Mouse (Mus musculus): ENCODE results near the gene Tpst2. TPM values are rescaled to one million over a fixed set of nuclear protein-coding genes. Genes with fewer than 3 reads are reported as not detected.

The Tpst2 gene
- polyA plus RNA-seq, 1 experiment from 2014 or later = 52.0 TPM

DNA sequence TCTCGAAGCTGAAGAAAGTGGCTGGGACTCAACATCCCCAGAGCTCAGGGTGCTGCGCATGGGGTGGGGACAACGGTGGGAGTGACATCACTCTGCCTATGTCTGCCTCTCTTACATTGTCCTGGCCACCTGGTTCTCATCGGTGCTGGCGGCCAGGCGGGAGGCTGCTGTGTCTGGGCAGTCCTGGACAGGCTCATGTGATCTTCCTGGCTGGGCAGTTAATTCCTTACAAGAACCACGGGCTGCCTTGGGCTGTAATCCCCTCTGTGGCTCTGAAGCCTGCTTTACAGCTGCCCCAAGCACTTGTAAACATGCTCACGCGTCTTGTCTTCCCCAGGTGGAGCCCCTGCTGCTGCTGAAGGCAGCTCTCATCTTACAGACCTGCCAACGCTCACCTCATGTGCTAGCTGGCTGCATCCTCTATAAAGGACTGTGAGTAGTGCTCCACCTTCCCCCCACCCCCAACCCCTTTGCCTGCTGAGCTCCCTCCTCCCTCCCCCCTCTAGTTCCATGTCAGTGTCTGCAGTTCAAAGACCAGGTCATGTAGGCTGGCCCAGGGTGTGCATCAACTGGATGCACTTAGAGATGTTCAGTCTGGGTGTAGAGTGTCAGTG is 87.8 kb downstream of the Tpst2 start:
- Histone ChIP-seq H3K4me2 (replicated peaks) (no peak overlapping the region), H3K36me3 (peaks cover 64% of the 10 kb centered on the region), H3K9me3 (replicated peaks) (no peaks in the 10 kb centered on the region), H3K4me1 (no peaks in the 10 kb centered on the region), H3K9ac (no peak overlapping the region), H3K27me3 (no peaks in the 10 kb centered on the region), H3K27ac (replicated peaks) (no peak overlapping the region), H3K4me3 (replicated peaks) (no peak overlapping the region)
- ATAC-seq (ENCODE audit: insufficient number of reproducible peaks, low FRiP score, low TSS enrichment, low read depth) = no peak
- 49% methylated on average over 10 of the region's 10 CpGs for WGBS

Other genes starting within 250 kb of the Tpst2 start
- 3.4 and 3.7 TPM in 2 replicates for gene Cryba4, start 24.2 kb upstream of the Tpst2 start, polyA plus RNA-seq (2015; fragmentation: Nextera tagmentation; extraction: Ambion mirVana)
- gene Crybb1, start 20.9 kb upstream of the Tpst2 start, polyA plus RNA-seq (2015; fragmentation: Nextera tagmentation; extraction: Ambion mirVana) = 6.8 and 7.7 TPM in 2 replicates
- gene Tfip11, start 49.7 kb downstream of the Tpst2 start, polyA plus RNA-seq (2015; fragmentation: Nextera tagmentation; extraction: Ambion mirVana) = 30.5 and 31.1 TPM in 2 replicates
- gene Srrd, start 66.3 kb downstream of the Tpst2 start, polyA plus RNA-seq (2015; fragmentation: Nextera tagmentation; extraction: Ambion mirVana) = 35.3 and 46.6 TPM in 2 replicates
- gene Hps4, start 66.4 kb downstream of the Tpst2 start, polyA plus RNA-seq (2015; fragmentation: Nextera tagmentation; extraction: Ambion mirVana) = 37.6 and 37.7 TPM in 2 replicates
- gene Gm6583, start 79.3 kb downstream of the Tpst2 start, polyA plus RNA-seq (2015; fragmentation: Nextera tagmentation; extraction: Ambion mirVana) = 0.29 and 0.31 TPM in 2 replicates
- gene Asphd2, start 118.2 kb downstream of the Tpst2 start, polyA plus RNA-seq (2015; fragmentation: Nextera tagmentation; extraction: Ambion mirVana) = 18.3 and 19.4 TPM in 2 replicates
- gene Gm6588, start 172.7 kb downstream of the Tpst2 start, polyA plus RNA-seq (2015; fragmentation: Nextera tagmentation; extraction: Ambion mirVana) = not detected in 2 replicates

Measured in embryonic facial prominence, embryonic 15.5 days (tissue).